Mouse (Mus musculus) MEL (cell line): ENCODE data around the gene Slc5a11.

Experiments
- BHLHE40 ChIP-seq: IDR thresholded peaks from 2 replicates; pipeline ENCODE4 v1.6.1; 2012; ENCODE audit warnings: low read depth, mild to moderate bottlenecking, inconsistent platforms, low read length, improper control_type of control experiment, borderline replicate concordance
- EP300 ChIP-seq, 2 experiments: IDR thresholded peaks; 2 replicates each; pipeline ENCODE4 v1.6.1; 2011; ENCODE audit warnings: improper control_type of control experiment in 2 of 2, low read length in 2 of 2, low read depth in 1 of 2, mild to moderate bottlenecking in 1 of 2
- MAX ChIP-seq: IDR thresholded peaks from 2 replicates; pipeline ENCODE4 v1.6.1; 2011; ENCODE audit warnings: low read length, improper control_type of control experiment
- MXI1 ChIP-seq: IDR thresholded peaks from 2 replicates; pipeline ENCODE4 v1.6.1; 2011; ENCODE audit warnings: mild to moderate bottlenecking, low read depth, low read length, improper control_type of control experiment
- NRF1 ChIP-seq: IDR thresholded peaks from 2 replicates; pipeline ENCODE4 v1.6.1; 2014; ENCODE audit warnings: low read depth, mild to moderate bottlenecking, inconsistent platforms, low read length, improper control_type of control experiment, moderate library complexity; ENCODE audit not compliant: poor library complexity, insufficient read depth, severe bottlenecking
- POLR2A ChIP-seq, 2 experiments: IDR thresholded peaks; 2 replicates each; pipeline ENCODE4 v1.6.1; 2011 to 2012; ENCODE audit warnings: low read length in 2 of 2, mild to moderate bottlenecking in 2 of 2, control low read depth in 1 of 2, improper control_type of control experiment in 1 of 2, low read depth in 1 of 2, moderate library complexity in 1 of 2; ENCODE audit not compliant: control insufficient read depth in 1 of 2, insufficient read depth in 1 of 2, poor library complexity in 1 of 2
- ZC3H11A ChIP-seq: IDR thresholded peaks from 2 replicates; pipeline ENCODE4 v1.6.1; 2012; ENCODE audit warnings: low read depth, mild to moderate bottlenecking, inconsistent platforms, low read length, improper control_type of control experiment

GRCm38 (mm10) chr7:123291942-123292341, 77.4 kb downstream of the Slc5a11 start:
- TF ChIP-seq ZC3H11A (no peak), EP300 (IDR thresholded peaks at IDR 0.05; ENCODE audit: low read depth in 1 of 2, low read length in 2 of 2) (no peak), MAX (no peak), POLR2A (IDR thresholded peaks at IDR 0.05; ENCODE audit: control insufficient read depth in 1 of 2, insufficient read depth in 1 of 2, low read depth in 1 of 2, low read length in 2 of 2, poor library complexity in 1 of 2) (no peak), BHLHE40 (no peak), MXI1 (no peak), NRF1 (no peak)
